Mouse (Mus musculus): Measurements from ENCODE around the gene Slco3a1. TPM values are rescaled to one million over a fixed set of nuclear protein-coding genes. Genes with fewer than 3 reads are reported as not detected.

The Slco3a1 gene
- polyA plus RNA-seq, 1 experiment from 2014 or later: 19.1 TPM

- Histone ChIP-seq H3K9me3 (no peaks in the 10 kb centered on the region), H3K27ac (no peak overlapping the region), H3K4me2 (no peak overlapping the region), H3K4me3 (no peak overlapping the region), H3K36me3 (no peaks in the 10 kb centered on the region), H3K4me1 (0 out of 2 replicates have a peak, but pooled peaks cover 2% of the 10 kb centered on the region), H3K27me3 (no peaks in the 10 kb centered on the region), H3K9ac (no peak overlapping the region)
- ATAC-seq (ENCODE audit: insufficient number of reproducible peaks, low FRiP score, low TSS enrichment, low read depth): no peak
- WGBS: 100% methylated on average over 1 of the region's 1 CpGs
Measured at GRCm38 (mm10) chr7:74449802-74450201, 104.8 kb downstream of the Slco3a1 start.

DNA sequence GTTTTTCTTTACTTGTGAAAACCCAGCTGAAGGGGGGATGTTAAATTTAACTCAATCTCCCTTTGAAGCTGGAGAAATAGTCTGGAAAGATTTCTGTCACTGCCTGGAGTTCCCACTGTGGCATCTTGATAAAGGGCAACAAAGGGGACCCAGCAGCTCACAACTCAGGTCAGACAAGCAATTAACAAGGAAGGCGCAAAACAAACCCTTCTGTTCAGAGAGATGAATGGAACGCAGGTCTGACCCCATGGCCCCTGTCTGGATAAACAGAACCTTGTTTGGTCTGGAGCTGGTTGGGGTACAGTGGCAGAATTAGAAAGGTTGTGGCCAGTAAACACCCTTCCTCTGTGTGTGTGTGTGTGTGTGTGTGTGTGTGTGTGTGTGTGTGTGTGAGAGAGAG is 106.8 kb downstream of the Slco3a1 start:
- Histone ChIP-seq H3K27me3 (no peaks in the 10 kb centered on the region), H3K9me3 (no peaks in the 10 kb centered on the region), H3K4me1 (0 out of 2 replicates have a peak, but pooled peaks cover 2% of the 10 kb centered on the region), H3K36me3 (no peaks in the 10 kb centered on the region), H3K9ac (no peak overlapping the region), H3K4me2 (no peak overlapping the region), H3K4me3 (no peak overlapping the region), H3K27ac (no peak overlapping the region)
- no peak for ATAC-seq (ENCODE audit: insufficient number of reproducible peaks, low FRiP score, low TSS enrichment, low read depth)
- WGBS: 18% methylated on average over 2 of the region's 2 CpGs

- no peak overlapping the region for H3K4me3 ChIP-seq
- no peak overlapping the region for H3K4me2 ChIP-seq
- ATAC-seq (ENCODE audit: insufficient number of reproducible peaks, low FRiP score, low TSS enrichment, low read depth): no peak
- WGBS: 77% methylated on average over 5 of the region's 5 CpGs
- H3K9me3 ChIP-seq: no peaks in the 10 kb centered on the region
- H3K4me1 ChIP-seq: 0 out of 2 replicates have a peak, but pooled peaks cover 2% of the 10 kb centered on the region
- no peak overlapping the region for H3K9ac ChIP-seq
- H3K36me3 ChIP-seq: no peaks in the 10 kb centered on the region
- no peaks in the 10 kb centered on the region for H3K27me3 ChIP-seq
- no peak overlapping the region for H3K27ac ChIP-seq
Measured at GRCm38 (mm10) chr7:74445148-74445547, 109.4 kb downstream of the Slco3a1 start.

- 67% methylated on average over 5 of the region's 5 CpGs for WGBS
- Histone ChIP-seq H3K9me3 (no peaks in the 10 kb centered on the region), H3K4me3 (no peak overlapping the region), H3K4me2 (no peak overlapping the region), H3K9ac (no peak overlapping the region), H3K27me3 (no peaks in the 10 kb centered on the region), H3K36me3 (no peaks in the 10 kb centered on the region), H3K27ac (no peak overlapping the region), H3K4me1 (no peaks in the 10 kb centered on the region)
- no peak for ATAC-seq (ENCODE audit: insufficient number of reproducible peaks, low FRiP score, low TSS enrichment, low read depth)
Measured at GRCm38 (mm10) chr7:74442380-74442779, 112.2 kb downstream of the Slco3a1 start.

DNA sequence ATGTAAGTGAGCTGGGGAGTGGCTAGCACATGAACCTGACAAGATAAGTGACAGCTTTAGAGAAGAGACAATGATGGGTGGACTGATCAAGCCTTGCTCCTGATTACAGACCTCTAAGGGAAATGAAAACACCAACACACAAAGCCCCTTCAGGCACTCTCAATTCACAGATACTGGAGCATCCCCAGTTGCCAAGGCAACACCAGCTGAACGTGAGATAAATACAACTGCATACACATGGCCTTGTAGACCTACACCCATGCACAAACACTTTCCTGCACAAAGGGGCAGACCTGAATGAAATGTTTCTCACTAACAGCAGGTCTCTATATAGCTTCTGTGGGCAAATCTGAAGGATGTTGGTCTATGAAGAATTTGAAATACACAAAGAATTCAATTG is 117.0 kb downstream of the Slco3a1 start:
- Histone ChIP-seq H3K36me3 (no peaks in the 10 kb centered on the region), H3K4me1 (peaks cover 5% of the 10 kb centered on the region; the same call in 1 of the 2 replicates), H3K27ac (no peak overlapping the region), H3K9ac (no peak overlapping the region), H3K9me3 (no peaks in the 10 kb centered on the region), H3K27me3 (no peaks in the 10 kb centered on the region), H3K4me3 (no peak overlapping the region), H3K4me2 (no peak overlapping the region)
- no peak for ATAC-seq (ENCODE audit: insufficient number of reproducible peaks, low FRiP score, low TSS enrichment, low read depth)
- 55% methylated on average over 1 of the region's 1 CpGs for WGBS

DNA sequence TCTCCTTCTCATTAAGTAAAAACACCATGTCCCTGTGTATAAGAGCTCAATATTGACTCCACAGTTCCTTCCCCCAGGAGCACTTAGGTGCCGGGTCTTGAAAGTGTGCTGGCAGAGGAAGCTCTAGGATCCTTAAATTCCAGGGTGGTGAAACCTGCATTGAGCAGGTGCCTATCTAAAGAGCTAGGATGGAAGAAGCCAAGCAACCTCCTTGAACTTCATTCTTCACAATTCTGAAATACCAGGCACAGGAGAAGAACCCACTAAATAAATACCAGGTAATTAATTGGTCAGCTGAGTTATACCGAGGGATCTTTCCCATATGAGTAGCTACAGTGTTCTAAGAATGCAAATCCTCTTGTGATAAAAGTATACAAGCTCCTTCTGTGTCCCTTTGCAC is 117.9 kb downstream of the Slco3a1 start:
- Histone ChIP-seq H3K27me3 (no peaks in the 10 kb centered on the region), H3K4me3 (no peak overlapping the region), H3K9me3 (no peaks in the 10 kb centered on the region), H3K27ac (no peak overlapping the region), H3K4me2 (no peak overlapping the region), H3K4me1 (peaks cover 5% of the 10 kb centered on the region; the same call in 1 of the 2 replicates), H3K9ac (no peak overlapping the region), H3K36me3 (no peaks in the 10 kb centered on the region)
- no peak for ATAC-seq (ENCODE audit: insufficient number of reproducible peaks, low FRiP score, low TSS enrichment, low read depth)
- WGBS: 83% methylated on average over 2 of the region's 2 CpGs

DNA sequence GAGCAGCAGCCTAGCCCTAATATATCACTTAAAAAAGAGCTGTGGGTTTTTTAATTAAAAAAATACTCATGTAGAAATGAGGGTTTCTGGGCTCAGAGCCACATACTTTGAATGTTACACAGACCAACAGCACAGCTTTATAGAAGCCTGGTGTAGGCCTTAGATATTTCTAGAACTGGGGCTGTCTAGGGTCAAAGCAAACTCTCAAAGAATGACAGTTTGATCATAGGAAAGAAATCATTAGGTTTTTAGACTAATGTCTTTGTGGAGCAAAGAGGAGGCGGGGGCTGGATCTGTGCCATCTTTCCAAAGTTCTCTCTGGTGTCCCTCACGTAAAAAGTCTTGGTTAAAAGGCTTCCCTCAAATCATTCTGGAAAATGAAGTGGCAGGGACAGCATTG is 121.6 kb downstream of the Slco3a1 start:
- no peak for ATAC-seq (ENCODE audit: insufficient number of reproducible peaks, low FRiP score, low TSS enrichment, low read depth)
- no peak overlapping the region for H3K4me3 ChIP-seq

DNA sequence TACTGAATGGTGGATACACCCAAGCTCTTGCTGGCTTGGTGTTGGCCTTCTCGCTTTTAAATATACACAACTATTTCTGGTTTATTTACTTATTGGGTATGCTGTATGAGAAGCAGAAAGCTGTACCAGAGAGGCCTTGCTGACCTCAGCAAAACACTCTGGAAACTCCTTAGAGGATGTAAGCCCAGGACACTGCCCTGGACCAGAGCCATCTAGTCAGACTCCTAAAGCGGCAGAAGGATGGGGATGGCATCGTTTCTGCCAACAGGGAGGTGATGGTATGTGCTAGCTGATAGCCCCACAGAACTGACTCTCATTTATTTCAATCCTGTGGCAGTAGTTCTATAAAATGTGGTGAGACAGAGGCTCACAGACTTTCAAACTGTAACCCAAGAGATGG is 125.3 kb downstream of the Slco3a1 start:
- no peaks in the 10 kb centered on the region for H3K36me3 ChIP-seq
- H3K4me2 ChIP-seq: no peak overlapping the region
- H3K4me3 ChIP-seq: no peak overlapping the region
- WGBS: 82% methylated on average over 3 of the region's 3 CpGs
- H3K4me1 ChIP-seq: peaks cover 11% of the 10 kb centered on the region
- ATAC-seq (ENCODE audit: insufficient number of reproducible peaks, low FRiP score, low TSS enrichment, low read depth): no peak
- no peak overlapping the region for H3K27ac ChIP-seq
- no peaks in the 10 kb centered on the region for H3K27me3 ChIP-seq
- no peaks in the 10 kb centered on the region for H3K9me3 ChIP-seq
- H3K9ac ChIP-seq: no peak overlapping the region

More for the DNA sequence above, 121.6 kb downstream of the Slco3a1 start:
- H3K9me3 ChIP-seq: no peaks in the 10 kb centered on the region
- H3K4me2 ChIP-seq: no peak overlapping the region
- H3K27ac ChIP-seq: no peak overlapping the region
- no peaks in the 10 kb centered on the region for H3K36me3 ChIP-seq
- no peak overlapping the region for H3K9ac ChIP-seq
- H3K27me3 ChIP-seq: no peaks in the 10 kb centered on the region
- WGBS: 42% methylated on average over 2 of the region's 2 CpGs
- peaks cover 5% of the 10 kb centered on the region; the same call in 1 of the 2 replicates for H3K4me1 ChIP-seq

DNA sequence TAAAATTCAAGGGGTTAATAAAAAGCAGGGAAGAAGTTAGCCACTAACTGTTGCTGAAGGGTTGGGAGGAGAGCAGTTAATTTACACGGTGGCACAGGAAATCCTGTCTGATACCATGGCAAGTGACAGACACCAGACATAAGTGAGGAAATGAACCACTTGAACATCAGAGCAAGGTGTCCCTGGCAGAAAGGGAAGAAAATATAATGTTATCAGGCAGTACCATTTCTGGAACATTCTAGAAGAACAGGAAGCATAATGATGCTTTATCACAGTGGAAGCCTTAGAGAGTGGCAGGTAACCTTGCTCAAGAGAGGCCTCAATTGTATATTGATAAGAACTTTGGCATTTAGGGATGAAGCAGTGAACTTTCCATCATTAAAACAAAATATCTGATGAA is 127.4 kb downstream of the Slco3a1 start:
- no peak overlapping the region for H3K27ac ChIP-seq
- H3K9ac ChIP-seq: no peak overlapping the region
- H3K27me3 ChIP-seq: no peaks in the 10 kb centered on the region
- ATAC-seq (ENCODE audit: insufficient number of reproducible peaks, low FRiP score, low TSS enrichment, low read depth): no peak
- H3K36me3 ChIP-seq: no peaks in the 10 kb centered on the region
- no peak overlapping the region for H3K4me3 ChIP-seq
- H3K9me3 ChIP-seq: no peaks in the 10 kb centered on the region
- H3K4me2 ChIP-seq: no peak overlapping the region
- WGBS: 24% methylated on average over 1 of the region's 1 CpGs
- H3K4me1 ChIP-seq: peaks cover 25% of the 10 kb centered on the region

- ATAC-seq (ENCODE audit: insufficient number of reproducible peaks, low FRiP score, low TSS enrichment, low read depth): no peak
- H3K4me3 ChIP-seq: no peak overlapping the region
- no peak overlapping the region for H3K27ac ChIP-seq
- H3K9me3 ChIP-seq: no peaks in the 10 kb centered on the region
- H3K4me1 ChIP-seq: peaks cover 28% of the 10 kb centered on the region
- no peaks in the 10 kb centered on the region for H3K27me3 ChIP-seq
- no peak overlapping the region for H3K4me2 ChIP-seq
- WGBS: 84% methylated on average over 1 of the region's 1 CpGs
- no peaks in the 10 kb centered on the region for H3K36me3 ChIP-seq
- H3K9ac ChIP-seq: no peak overlapping the region
Measured at GRCm38 (mm10) chr7:74425941-74426340, 128.6 kb downstream of the Slco3a1 start.

DNA sequence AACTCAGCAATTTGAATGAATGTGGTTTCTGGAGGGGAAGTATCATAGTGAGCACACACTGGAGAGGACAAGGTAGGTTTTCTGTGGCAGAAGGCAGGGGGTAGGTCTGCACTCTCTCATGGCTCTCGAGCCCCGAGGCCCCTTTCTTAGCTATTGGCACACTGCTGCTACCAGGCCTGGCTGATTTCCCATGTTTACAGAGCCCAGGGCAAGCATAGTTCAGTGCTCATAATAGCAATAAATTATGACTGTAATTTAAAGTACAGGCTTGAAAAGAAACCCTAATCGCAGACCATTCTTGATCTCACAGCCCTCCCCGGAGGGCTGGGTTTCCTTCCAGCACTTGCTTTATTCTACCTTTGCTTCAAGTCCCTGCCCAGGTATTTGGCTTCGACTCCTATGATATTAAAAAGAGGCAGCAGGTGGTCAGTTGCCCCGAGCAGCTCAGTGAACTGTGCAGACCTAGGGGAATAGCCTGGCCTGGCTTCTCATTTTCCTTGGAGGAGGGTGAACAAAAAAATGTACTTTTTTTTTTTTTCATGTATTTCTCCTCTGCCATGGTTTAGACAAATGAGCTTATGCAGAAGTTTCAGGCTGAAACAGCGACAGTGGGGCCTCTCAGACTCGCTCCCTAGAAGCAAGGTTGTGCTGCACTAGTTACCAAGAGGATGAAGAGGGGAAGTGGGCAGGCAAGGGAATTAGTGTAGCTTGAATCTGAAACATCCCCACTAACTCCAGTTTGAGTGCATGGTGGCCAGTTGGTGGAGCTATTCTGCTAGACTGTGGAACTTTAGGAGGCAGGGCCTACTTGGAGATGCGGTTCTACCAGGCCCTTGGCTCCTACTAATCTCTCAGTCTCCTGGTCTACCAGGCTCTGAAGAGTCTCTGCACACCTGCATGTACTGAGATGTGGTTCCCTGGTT is 130.4 kb downstream of the Slco3a1 start:
- no peaks in the 10 kb centered on the region for H3K36me3 ChIP-seq
- WGBS: 32% methylated on average over 9 of the region's 9 CpGs
- no peaks in the 10 kb centered on the region for H3K9me3 ChIP-seq
- peak overlapping the region; percentile 23; the same call in 1 of the 2 replicates for H3K27ac ChIP-seq
- ATAC-seq (ENCODE audit: insufficient number of reproducible peaks, low FRiP score, low TSS enrichment, low read depth): peak; percentile 58; the same call in 1 of the 2 replicates
- no peaks in the 10 kb centered on the region for H3K27me3 ChIP-seq
- H3K4me2 ChIP-seq: no peak overlapping the region
- H3K9ac ChIP-seq: no peak overlapping the region
- no peak overlapping the region for H3K4me3 ChIP-seq
- H3K4me1 ChIP-seq: peaks cover 28% of the 10 kb centered on the region

DNA sequence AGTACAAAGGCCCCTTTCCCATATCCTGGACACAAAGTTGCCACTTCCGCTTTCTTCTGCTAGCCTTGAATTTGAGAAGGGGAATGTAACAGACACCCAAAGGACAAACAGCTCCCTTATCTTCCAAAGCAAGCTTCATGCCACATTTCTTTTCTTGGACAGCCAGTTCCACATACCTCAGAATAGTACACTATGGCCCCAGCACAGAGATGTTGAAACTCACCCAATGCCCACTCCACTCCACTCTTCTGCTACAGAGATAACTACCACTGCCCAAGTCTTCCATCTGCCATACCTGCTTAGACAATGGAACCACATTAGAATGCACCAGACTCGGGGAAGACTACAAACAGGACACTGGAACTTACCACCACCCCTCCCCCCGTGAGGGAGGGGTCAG is 131.3 kb downstream of the Slco3a1 start:
- ATAC-seq (ENCODE audit: insufficient number of reproducible peaks, low FRiP score, low TSS enrichment, low read depth): no peak
- no peaks in the 10 kb centered on the region for H3K27me3 ChIP-seq
- H3K36me3 ChIP-seq: no peaks in the 10 kb centered on the region
- no peak overlapping the region for H3K4me2 ChIP-seq
- H3K9me3 ChIP-seq: no peaks in the 10 kb centered on the region
- no peak overlapping the region for H3K27ac ChIP-seq
- H3K4me1 ChIP-seq: peaks cover 28% of the 10 kb centered on the region
- no peak overlapping the region for H3K4me3 ChIP-seq
- WGBS: 74% methylated on average over 3 of the region's 3 CpGs
- no peak overlapping the region for H3K9ac ChIP-seq
